Mouse (Mus musculus) 3T3-L1 (cell line): Measurements from ENCODE around the gene Foxp1.

ENCODE experiments used
- DNase-seq: peaks from one replicate; pipeline ENCODE4 v3.0.0-alpha.2; 2015; ENCODE audit warnings: low read depth, low spot score

The Foxp1 gene

DNA sequence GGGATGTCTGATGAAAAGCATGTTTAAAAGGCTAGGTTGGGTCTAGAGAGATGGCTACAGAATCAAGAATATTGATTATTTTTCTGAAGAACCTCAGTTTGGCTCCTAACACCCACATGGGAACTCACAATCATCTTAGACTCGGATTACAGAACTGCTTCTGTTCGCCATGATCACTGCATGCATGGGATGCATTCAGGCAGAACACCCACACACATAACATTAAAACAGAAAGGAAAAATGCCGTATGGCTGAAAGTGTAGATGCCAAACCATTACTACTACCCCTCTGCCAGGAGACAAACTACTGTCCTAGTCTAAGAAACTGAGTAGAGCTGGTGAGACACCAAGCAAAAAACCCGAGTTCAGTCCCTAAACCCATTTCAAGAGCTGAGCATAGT is 192.4 kb downstream of the Foxp1 start:
- no peak for DNase-seq

DNA sequence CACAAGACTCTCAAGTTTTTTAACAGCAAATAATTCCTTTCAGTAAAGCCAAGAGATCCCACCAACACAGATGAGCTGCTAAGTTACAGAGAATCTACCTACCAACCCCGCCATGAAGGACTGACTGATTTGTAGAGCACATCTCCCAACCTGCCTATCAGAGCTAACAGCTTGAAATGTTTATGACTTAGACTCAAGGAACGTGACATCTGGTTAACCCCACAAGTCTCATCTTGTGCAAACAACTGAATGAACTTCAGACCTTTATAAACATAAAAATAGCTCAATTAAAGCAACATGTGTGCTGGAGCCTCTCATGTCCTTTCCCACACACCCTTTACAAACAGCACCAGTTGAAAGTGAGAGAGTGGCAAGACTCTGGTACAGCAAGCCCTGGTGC is 193.9 kb downstream of the Foxp1 start:
- peak; percentile 79 for DNase-seq

DNA sequence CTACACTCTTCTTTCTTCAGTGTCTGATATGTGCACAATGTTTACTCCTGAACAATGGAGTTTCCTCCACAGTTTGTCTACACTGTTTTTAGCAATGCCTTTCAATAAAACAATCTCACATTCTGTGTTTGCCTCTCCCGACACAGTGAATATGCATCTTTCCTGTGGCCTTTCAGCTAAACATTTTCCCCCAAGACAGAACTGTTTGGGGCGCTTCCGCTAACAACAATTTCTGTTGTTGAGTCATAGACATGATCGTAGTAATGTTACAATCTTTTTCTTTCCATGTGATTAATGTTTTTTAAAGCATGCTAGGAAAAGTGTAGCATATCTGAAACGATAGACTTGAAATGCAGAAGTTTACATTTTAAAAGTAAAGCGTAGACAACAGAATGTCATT is 194.4 kb downstream of the Foxp1 start:
- DNase-seq, result peak; percentile 77

DNA sequence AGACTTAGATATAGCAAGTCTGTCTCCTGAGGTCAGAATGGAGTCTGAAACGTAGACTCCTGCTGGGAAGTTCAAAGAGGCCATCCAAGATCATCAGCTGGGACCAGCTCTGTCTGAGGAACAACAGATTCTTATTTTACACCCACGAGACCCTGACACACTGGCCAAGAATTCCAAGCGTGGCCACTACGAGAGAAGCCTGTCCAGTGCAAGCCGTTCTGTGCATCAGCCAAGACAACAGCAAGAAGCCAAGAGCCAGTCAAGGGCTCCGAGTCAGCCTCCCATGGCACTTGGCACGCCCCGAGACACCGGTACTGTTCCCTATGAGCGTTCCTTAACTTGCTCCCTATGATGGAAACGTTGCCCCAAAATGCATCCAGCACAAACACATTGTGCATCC is 194.8 kb downstream of the Foxp1 start:
- DNase-seq, result peak; percentile 98

DNA sequence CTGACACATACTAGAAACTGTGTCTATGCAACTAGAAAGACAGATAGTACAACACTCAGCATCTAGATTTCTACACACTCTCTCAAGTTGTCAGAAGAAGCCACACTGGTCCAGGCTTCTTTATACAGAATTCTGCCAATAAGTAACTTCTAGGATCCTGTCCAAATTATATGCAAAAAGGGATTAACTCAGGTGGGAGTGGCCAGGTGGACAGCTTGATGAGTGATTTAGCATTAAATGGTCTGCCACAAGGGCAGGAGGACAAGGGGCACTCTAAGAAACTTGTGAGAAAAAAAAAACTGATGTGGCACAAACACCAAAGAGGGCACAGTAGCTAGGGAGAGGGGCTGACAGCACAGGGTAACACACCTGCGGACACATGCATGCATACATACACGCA is 196.6 kb downstream of the Foxp1 start:
- no peak for DNase-seq

DNA sequence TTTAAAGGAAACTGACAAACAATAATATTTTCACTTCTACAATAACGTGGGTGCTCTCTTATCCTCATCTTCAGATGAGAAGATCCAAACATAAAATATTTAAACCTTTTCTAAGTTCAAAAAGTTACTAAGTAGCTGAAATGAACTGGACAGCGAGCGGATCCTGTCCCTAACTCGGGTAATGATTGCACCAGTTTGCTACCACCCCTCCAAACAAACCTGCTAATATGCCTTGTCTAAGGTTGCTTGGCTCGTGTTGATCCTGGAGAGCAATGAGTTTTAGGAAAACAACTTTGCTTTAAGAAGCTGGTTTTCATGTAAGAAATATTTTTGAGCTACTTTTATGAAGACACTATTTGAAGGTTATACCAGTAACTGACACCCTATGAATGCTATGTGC is 197.1 kb downstream of the Foxp1 start:
- no peak for DNase-seq

DNA sequence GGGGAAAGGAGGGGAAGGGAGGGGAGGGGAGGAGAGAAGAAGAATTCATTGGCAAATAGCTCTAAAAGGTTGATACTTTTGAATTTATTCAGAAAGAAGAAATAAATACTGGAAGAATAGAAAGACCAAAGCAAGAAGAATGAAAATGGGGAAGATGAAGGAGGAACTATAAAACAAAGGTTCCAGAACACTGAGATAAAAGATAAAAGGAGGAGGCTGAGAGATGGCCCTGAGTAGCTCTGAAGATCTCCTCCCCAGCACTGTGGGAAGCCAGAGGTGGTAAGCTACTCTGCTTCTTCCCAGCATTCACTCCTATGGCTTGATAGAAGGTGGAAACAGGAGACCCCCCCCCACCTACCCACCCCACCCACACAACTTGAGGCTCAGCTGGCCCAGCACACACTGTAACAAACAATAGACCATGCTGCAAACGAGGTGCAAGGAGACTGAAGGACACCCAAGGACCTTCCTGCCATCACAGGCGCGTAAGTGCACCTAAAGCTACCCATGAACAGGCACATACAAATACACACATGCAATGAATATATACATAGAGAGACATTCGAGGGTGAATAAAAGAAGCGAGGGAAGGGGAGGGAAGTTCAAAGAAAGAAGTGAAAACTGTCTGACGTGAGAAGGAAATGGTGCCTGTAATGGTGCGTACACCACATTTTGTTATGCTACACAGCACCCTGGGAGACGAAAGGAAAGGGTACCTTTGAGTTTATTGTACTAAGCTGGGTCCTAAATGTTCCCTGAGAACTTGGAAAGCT is 200.2 kb downstream of the Foxp1 start:
- DNase-seq, result no peak

DNA sequence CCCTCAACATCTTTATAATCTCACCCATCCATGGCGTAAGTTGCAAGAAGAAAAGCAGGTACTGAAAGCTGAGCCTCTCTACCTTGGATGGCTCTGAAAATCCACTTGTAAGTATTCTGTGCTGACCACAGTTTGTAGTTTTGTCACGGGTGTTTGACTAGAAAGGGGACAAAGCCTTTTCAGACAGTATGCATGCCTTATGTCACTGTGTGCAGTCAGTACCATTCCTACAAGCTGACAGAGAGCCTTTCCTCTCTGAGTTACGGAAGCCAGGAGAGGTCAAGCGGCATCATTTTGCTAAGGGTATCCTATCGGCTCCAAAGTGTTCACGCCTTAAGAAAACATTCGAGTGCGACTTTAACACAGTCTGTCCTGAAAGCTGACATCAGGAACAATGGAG is 202.1 kb downstream of the Foxp1 start:
- DNase-seq, result no peak

DNA sequence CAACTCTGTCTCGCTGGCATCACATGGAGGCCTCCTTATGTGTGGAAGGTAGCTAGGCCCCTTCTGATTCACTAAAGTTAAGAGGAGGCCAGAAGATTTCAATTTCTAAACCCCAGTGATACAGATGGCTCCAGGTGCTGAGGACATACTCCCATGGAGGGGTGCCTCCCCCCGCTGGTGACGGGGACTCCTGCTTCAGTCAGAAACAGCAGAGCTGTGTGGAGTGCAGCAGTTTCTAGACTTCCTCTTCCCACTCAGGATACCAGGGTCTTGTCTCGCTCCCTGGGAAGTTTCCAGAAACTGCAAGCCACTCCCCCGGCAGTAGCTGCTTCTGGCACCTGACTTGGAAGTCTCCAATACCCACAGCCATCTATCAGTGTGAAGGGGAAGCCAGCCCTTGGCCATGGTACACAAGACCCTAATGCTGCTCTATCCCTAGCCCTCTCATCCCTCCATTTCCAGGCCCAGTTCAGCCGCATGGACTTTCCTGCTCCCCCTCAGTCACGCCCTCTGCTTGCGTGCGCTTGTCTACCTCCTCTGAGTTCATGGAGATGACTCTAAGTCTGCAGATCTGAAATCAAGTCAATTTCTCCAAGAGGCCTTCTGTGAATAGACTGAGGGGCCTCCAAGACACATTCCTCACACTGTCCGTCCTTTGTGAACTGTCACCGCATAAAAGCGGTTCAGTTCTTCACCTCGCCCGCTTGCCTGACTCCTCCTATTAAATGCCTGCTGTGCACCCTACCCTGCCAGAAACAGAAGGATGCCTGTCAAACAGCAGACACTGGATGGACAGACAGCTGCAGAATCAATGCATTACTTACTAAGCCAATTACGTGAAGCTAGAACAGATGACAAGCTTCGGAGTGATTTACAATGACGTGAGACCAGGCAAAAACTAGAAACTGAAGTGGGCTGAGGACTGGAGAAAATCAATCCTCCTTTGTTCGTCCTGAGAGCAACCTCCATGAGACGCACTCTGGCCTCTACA is 202.8 kb downstream of the Foxp1 start:
- no peak for DNase-seq

DNA sequence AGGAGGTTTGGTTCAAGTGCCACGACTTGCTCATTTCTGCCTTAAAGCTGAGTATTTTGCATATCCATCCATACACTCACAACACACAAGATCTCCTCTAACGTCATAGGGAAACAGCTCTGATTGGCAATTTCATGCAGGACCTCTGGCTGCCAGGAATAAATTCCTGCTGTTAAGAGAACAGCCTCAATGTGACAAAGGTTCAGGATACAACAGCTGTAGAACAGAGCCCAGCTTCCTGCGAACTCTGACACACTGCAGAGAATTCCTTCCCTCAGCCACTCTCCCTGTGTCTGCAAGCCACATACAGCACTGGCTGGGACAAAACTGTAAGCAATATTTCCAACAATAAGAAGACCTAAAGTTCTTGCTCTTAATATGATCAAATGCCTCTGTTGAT is 207.8 kb downstream of the Foxp1 start:
- no peak for DNase-seq

DNA sequence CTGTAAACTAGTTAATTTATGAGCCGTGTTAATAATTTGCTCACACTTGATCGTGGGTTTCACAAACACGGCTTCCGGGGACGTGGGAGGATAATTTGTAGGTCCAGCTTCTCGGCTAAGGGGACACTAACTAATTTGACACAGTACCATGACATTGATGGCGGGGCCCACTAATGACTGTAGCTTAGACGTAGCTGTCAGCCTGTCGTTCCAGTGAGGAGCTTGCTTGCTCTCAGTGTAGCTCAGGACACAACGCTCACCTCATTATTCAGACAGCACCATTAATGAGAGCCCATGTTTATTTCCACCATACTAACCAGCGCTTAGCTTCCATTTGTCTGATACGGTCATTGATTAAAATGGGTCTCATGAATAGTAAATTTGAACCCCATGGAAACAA is 212.0 kb downstream of the Foxp1 start:
- no peak for DNase-seq

DNA sequence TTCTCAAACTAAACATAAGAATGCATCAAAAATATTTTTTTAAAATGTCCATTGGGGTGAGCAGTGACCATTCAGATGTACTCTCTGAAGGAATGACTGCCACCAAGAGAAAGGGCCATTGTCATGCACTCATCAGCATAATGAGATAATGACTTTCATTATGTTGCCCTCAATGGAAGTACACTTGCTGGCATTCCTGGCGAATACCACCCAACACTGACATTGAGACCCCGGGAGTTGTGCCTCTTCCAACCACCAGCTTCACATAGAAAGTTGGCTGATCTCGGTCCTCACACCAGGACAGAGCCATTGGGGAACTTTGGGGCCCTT is 212.4 kb downstream of the Foxp1 start:
- no peak for DNase-seq

DNA sequence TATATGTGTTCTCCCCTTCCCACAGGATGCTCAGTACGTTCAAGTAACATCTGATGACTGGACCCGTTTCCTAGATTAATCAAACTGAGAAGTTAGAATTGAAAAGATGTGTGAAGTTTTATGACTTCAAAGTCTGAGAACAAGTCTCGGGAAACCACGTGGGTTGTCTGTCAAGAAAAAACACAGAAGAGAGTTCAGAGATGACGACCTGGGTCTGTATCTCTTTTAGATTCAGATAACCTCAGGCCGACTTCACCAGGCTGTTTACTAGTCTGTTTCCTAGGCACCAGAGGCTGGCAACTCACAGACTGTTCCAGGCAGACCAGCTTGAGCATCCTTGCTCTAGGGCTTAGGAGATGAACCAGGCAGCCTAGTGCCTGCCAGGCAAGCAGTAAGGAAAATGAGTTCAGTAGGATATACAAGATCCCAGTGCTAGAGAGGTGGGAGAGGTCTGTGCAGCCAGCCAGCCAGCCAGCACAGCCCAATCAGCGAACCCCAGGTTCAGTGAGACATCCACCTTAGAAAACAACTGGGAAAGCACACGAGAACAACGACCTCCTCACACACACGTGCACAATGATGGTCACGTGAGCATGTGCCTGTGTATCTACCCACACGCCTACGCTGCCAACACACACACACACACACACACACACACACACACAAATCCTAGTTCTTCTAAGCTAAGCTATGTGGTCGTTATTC is 212.9 kb downstream of the Foxp1 start:
- no peak for DNase-seq

DNA sequence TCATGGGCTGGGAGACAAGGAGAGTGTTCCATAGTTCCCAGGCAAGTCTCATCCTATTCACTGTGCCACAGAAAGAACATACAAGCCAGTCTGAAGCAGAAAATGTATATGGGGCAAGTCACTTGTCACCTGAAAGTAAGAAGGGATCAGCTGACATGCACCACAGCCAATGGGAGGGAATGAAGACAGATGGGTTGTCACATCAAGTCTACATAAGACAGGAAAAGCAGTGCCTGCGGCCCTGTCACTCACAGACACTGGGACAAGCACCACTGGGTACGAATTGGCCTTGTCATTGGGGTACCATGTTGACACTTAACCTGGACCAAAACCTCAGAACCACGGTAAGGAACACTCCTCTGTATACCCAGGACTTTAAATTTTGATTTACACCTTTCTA is 216.8 kb downstream of the Foxp1 start:
- DNase-seq, result no peak

DNA sequence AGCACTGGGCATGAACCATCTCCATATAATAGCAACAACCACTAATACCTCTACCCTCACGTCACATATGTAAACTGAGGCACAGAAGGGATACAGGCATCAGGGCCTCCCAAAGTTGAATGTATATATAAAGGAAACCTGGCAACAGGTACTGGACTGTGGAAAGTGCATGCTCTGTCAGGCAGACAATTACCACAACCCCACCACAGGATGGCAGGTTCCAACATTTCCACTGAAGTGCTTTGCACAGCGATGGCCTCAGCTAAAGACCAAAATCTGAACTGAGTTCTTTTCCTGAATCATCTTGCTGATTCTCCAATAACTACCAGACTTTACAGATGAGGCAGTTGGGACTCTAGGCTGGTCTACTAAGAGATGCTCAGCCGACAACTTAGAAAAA is 217.3 kb downstream of the Foxp1 start:
- no peak for DNase-seq

DNA sequence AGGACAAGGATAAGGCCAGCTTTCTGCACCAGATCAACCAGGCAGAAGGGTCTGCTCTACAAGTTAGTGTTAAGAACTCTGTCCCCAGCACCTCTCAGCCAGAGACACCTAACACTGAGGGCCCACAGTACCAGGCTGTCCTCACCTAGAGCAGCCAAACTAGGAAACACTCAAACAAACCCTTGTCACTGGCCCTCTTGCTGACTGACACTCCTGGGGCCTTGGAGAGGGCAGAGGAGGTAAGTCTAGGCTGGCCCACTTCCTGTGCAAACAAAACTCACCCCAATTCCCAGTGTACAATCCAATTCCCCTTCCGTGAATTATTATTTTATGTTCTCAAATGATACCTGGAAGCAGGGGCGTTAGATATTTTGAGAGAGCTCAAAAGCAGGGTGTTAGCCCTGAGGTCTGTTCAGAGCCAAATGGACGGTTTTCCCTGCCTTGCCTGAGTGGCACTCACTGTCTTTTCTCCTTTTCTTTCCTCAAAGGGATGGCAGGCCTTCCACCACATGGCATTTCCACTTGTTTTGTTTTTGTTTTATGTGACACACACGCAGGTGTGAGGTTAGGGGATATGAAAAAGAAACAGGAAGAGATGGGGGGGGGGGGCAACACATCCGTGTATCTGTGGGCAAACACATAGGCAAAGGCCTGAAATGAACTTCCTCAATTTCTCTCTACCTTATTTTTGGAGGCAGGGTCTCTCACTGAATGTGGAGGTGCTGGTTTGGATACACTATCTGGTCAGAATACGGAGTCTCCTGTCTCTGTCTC is 219.7 kb downstream of the Foxp1 start:
- no peak for DNase-seq

DNA sequence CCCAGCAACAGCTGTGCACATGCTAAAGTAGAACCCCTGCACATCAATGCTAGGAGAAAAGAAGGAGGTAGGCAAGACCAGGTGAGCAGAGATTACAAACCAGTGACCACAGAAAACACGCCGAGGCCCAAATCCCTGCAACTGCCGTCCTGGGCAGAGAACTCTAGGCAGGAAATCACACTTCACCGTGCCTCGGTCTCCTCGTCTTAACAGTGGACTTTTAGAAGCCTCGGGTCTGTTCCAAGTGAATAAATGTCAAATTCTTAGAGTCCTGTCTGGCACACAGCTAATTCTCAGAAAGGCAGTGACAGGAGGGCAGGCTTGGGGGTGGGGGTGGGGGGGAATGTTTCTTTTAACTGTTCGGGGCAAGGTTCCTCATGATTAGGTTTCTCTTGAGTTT is 220.6 kb downstream of the Foxp1 start:
- no peak for DNase-seq

DNA sequence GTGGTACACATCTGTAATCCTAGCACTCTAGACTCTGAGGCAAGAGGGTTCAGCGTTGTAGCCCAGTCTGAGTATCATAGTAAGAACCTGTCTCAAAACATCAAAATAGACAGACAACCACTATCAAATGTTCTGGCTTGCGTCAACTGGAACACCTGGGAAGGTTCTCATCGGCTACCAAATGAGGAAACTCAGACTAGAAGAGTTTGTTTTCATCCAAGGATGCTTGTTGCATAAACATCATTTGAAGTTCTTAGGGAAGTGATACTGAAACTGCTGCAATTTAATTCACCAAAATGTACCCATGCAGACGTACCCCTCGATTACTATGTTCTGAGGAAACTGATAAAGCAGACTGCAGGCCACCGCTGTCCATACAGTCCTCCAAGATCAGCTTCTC is 222.3 kb downstream of the Foxp1 start:
- DNase-seq, result no peak

DNA sequence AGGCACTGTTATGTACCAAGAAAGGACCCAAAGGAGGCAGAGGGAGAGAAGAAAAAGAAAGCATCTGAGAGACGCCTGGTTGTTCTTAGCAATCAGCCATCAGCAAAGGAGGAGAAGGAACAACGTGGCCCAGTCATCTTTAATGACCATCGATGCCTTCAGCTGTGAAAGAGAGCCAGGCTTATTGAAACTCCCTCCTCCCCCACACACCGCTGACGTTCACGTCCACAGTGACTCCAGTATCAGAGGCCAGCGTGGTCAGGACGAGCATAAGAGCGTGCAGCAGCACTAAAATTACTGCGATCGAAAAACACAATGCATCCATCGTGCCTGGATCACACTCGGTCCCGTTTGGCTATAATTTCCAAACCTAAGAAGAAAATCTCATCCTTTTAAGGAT is 223.3 kb downstream of the Foxp1 start:
- no peak for DNase-seq

DNA sequence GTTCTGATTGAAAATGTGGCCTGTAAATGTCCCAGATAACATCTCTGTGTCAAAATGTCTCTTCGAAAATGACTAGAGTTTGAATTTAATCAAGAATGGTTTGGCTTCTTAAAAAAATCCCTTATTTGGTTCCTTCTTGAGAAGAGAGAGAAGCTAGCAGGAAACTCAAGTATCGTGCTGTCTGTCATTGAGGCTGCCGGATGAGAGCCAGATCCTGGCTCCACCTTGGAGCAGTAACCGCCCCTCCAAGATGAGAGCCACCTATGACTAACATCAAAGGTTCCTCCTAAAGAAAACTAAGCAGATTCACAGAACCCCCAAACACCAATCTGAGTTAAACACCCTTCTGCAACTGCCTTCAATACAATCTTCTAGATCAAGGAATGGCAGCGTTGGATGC is 225.0 kb downstream of the Foxp1 start:
- DNase-seq, result no peak

DNA sequence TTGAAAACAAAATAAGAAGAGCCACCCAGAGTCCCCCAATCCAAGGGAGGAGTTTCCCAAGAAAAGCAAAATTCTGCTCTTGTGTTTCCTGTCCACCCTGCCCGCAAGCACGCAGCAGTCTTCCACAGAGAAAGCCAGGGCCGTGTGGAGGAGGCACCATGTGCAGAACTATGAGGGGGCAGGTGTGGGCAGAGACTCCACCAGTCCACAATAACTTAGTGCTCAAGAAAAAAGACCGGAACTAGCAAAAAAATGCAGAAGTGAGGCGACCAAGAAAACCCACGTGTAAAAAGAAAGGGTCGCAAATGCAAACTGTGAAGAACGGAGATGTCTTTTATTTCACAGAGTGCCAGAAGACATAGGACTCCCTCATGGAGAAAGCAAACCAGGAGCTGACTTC is 227.0 kb downstream of the Foxp1 start:
- DNase-seq, result no peak

DNA sequence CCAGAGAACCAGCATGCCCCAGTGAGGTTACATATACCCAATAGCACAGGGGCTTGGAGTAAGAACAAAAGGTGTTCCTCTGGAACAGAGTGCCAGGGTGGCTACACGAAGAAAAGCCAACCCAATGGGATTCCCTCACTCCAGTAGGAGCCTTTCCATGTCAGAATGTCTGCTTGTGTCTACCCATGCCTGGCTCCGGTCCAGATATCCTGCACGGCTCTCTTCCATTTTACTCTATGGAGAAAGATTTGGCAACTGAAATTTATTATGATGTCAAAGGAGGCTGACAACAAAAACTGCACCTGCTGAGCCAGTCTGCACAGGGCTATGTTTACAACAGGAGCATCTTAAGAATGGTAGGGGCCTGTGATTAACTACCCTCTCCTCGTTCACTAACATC is 233.3 kb downstream of the Foxp1 start:
- no peak for DNase-seq
